Mouse (Mus musculus): ENCODE data around the gene Sumo1.
"Not testable (repeated sequence)": the region's sequence is repeated elsewhere in the genome, so short reads cannot be mapped to it uniquely, and the experiment has no call there.

Gene Sumo1

DNA sequence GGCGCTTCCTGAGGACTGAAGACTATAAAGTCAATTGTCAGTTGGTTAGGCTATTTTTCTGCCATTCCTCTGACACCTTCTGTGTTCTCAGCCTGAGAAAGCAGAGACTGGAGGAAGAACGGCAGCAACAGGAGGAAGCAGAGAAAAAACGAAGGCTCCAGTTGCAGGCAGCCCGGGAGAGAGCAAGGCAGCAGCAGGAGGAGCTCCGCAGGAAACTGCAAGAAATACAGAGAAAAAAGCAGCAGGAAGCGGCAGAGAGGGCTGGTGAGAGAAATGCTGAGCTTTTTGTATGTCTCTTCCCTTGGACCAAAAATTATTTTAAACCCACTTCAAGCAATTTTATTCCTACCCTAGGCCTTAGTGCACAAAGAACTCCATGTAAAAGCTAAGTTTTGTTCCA is 37.6 kb downstream of the Sumo1 start:
- DNase-seq, result no peak

- no peak for DNase-seq
Measured at GRCm38 (mm10) chr1:59631986-59632659, 38.5 kb downstream of the Sumo1 start.

DNA sequence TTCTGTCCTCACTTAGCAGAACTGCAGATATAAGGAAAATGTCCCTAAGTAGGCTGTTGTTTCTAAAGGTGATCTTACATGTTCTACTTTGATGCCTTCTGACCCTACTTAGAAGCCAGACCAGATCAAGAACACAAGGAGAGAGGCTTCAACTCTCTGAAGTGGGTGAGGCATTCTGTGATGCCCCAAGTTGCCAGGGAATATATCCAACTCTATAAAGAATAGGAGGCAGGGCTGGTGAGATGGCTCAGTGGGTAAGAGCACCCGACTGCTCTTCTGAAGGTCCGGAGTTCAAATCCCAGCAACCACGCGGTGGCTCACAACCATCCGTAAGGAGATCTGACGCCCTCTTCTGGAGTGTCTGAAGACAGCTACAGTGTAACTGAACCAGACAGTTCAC is 40.3 kb downstream of the Sumo1 start:
- not testable (repeated sequence) for DNase-seq

DNA sequence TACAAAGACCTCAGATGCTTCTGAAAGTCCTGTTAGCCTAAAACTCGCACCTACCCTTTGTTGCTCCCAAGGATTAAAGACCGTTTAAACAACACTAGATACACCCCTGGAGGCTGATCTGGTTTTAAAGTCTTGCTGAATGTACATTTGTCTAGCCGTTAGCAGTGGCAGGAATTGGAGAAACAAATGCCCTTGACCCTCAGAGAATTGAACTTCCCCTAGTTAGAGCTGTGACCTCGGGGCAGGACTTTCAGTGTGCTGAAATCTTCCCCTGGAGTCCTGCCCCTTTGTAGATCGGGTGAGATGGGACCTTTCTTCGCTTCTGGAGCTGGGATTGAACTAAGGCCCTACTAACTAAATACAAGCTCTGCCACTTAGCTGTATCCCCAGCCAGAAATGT is 41.4 kb downstream of the Sumo1 start:
- DNase-seq, result no peak

GRCm38 (mm10) chr1:59625410-59625809 is 45.2 kb downstream of the Sumo1 start:
- peak; percentile 87 to 90 for DNase-seq

DNA sequence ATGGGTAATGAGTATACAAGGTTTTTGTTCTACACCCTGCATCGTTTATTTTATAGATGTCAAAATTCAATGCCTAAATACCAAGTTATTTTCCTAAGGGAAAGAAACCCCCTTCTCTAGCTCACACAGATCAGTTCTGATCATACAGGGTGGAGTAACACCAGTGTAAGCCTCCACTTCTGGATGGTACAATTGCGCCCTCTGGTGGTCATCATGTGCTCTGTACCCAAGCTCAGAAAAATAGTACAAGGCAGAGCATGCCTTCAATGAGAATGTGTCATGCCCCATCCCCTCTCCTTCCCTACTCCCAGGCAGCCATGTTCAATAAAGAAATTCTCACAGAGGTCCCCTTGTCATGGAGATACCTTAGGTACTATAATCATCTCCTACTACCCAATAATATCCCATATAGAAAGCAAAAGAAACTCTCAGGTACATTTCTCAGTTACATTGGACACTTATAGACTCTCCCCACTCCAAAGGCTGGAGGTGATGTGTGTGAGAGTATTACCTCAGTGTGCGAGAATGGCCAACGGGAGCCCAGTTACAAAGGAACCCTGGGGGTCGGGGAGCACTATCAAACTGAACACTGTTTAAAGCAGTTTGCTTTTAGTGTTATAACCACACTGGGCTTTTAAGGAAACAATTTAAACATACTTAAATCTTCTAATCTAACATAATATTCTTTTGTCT is 47.2 kb downstream of the Sumo1 start:
- peak; percentile 79 to 84 for DNase-seq

DNA sequence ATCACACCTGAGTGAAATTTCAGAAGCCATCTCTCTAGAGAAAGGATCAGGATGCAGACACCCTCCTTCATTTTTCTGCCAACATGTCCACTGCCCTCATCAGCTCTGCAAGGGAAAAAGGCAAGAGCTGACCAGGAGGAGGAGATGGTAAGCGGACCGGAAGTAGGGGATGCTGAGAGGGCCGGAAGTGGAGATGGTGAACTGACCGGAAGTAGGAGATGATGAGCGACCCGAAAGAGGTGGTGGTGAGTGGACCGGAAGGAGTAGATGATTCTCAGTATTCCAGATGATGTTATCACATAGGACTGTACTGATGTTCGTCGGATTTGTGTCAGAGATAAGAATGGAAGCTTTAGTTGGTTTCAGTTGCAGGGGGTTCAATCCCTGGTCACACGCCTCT is 51.4 kb downstream of the Sumo1 start:
- no peak for DNase-seq

DNA sequence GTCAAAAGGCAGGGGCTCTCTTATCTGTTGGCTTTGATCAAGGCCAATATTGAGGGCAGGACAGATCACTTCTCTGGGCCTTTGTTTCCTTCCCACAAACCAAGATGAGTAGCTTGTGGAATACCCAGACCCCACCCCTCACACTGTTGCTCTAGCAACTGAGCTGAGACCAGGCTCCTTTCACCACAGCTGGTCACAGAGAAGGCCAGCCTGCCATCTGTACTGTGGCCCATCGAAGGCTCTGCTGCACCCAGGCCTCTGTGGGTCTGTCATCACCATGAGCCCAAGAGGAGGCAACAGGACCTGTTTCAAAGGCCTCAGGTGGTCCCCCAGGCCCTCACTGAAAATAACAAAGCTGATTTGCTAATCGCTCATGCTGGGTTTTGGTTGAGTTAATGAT is 55.6 kb downstream of the Sumo1 start:
- no peak for DNase-seq

DNA sequence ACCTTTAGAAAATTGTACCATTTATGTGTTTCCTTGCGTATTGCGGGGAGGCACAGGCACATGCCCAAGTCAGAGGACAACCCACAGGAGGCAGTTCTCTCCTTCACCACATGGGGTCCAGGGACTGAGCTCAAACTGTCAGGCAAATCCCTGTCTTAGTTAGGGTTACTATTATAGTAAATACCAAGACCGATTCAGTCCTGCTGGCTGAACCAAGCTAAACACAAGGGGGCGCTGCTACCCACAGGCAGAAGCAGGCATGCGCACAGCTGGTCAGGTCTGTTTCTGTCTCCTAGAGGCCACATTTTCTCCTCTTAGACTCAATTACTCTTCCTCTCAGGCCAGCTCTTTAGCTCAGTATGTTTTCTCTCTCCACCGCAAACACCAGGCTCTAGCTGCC is 56.8 kb downstream of the Sumo1 start:
- DNase-seq, result peak; percentile 54 to 64

- DNase-seq, result no peak
Measured at GRCm38 (mm10) chr1:59610929-59611328, 59.7 kb downstream of the Sumo1 start.

- DNase-seq, result peak in 1 of 2 experiments; percentile 20
Measured at GRCm38 (mm10) chr1:59609896-59610295, 60.7 kb downstream of the Sumo1 start.

- no peak for DNase-seq
Measured at GRCm38 (mm10) chr1:59609458-59609857, 61.2 kb downstream of the Sumo1 start.

DNA sequence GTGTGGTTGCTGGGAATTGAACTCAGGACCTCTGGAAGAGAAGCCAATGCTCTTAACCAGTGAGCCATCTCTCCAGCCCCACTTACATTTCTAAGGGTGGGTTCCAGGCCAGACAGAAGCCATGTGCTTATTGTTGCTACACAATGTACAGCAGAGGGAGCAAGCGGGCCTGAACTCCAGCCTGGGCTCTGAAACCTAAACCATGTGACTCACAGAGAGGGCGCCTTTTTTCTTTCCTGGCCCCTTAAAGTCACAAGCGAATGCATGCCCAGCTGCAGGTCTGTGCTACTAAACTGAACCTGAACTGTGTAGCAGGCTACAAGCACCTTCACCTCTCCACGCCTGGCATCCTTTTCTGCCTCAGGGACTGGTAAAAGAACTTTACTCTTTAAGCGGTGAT is 61.7 kb downstream of the Sumo1 start:
- no peak for DNase-seq

GRCm38 (mm10) chr1:59608125-59608762 is 62.4 kb downstream of the Sumo1 start:
- no peak for DNase-seq

DNA sequence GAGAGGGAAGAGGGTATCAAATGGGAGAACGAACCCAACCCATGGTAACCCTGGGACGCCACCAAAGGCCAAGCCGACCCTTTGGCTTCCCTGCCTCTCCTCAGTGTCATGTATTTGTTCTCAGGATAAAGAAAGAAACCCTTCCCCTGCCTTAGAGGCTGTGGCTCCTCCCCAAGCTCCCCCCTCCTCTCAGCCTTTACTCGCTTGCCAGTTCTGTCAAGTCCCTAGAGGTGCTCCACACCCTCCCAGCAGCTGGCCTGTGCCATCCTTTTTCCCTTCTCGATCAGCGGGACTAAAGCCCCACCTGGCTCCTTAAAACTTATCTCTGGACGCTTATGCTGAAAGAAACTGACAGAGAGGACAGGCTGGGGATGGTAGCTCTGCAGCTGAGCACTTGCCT is 63.6 kb downstream of the Sumo1 start:
- DNase-seq, result no peak

GRCm38 (mm10) chr1:59606479-59606878 is 64.2 kb downstream of the Sumo1 start:
- no peak for DNase-seq

DNA sequence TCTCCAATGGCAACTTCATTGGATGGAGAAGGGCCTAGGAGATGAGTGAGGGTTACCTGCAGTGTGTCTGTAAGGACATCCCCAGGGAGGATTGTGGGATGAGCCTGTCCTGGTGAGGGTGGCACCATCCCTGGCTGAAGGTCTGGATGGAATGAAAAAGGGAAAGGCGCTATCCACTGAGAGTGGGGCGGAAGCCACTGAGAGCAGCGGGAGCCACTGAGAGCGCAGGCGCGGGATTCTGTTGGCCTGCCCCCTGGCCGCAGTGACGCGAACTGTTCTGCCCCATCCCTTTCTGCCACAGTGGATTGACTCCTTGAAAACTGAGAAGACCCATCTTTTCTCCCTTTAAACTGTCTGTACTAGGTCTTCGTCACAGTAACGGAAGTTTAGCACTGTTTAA is 66.7 kb downstream of the Sumo1 start:
- DNase-seq, result no peak

- no peak for DNase-seq
Measured at GRCm38 (mm10) chr1:59603417-59603712, 67.3 kb downstream of the Sumo1 start.

DNA sequence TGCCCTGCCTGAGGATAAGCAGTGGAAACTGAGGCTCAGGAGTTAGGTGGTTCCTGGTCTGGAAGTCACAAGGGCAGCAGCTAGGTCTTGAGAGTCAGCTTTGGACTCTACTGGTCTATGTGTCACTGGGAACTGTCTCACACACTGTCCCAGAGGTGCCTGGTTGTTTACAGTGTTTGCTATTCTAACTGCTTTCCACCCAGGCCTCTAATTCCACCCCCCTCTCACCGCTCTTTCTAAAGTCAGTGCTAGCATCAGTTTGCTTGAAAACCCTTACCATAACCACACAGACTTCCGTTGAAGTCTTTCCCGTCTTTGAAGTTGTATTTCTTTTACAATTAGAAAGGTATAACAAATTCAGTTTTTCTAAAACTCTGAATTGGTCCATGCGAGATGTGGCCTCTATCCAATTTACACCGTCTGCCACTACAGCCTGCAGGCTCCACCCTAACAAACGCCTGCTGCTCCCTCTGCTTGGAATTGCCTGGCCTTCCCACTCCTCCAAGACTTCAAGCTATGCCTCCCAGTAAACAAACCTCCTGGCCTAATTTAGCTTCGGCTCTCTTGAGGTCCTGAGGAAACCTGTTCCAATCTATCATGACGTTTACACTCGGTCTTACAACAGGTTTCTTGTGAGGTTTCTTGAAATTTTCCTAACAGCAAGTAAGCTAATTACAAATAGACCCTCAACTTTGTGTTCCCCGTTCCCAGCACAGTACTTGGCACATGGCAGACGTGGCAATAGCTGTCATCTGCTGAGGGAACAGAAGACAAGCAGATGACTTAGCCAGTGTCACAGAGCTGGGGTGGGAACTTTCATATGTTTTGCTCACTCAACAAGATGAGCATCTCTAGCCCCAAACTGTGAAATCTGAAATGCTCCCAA is 67.9 kb downstream of the Sumo1 start:
- DNase-seq, result peak; percentile 60 to 62

- no peak for DNase-seq
Measured at GRCm38 (mm10) chr1:59595609-59596008, 75.0 kb downstream of the Sumo1 start.

DNA sequence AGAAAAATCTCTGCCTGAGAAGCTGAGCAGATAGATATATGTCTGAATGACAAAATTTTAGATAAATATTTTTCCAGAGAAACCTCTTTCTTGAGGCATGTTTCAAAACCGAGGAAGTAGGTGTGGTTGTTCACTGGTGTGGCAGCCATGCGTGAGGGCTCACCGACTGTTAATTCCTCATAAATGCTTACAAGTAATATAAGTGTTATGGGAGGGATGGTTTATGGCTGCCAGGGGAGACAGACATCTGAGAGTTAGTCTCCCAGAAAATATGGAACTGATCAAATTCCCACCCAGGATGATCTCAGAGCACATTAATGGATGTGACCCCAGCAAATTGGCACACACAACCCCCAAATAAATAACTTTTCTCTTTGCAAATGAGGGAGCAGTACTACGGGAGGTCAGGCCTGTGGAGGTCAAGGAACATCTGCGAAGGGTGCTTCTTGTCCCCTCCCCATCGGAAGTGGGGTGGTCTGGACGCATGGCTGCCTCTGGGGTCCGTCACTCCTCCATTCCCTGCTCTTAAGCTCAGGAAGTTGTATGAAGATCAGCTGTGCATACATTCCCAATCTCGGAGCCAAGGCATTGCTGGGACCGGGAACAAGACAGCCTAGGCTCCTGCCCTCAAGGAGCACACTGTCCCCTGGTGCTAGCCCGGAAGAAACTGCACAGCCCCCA is 75.9 kb downstream of the Sumo1 start:
- DNase-seq, result no peak

GRCm38 (mm10) chr1:59593622-59594035 is 77.0 kb downstream of the Sumo1 start:
- peak; percentile 71 for DNase-seq

DNA sequence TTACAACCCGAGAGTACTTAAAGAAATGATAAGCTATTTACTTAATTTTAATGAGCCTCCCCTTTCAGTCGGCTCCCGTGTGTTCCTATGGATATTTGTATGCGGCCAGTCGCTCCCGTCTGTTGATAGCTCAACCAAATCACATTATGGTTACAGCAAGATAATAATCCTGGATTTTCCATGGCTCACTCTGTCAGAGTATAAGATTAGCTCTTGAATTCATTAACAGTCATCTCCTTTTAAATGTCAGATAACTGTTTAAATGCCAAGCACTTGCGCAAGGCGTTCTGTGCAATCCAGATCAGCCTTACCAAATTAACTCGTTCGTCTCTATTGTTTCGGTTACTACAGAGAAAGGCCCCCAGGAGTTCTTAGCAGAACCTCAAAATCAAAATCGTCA is 77.8 kb downstream of the Sumo1 start:
- DNase-seq, result no peak

Data from cerebellum, postnatal 36 days (tissue).